Mouse (Mus musculus) hindbrain, embryonic 16.5 days (tissue): ENCODE data around the gene Exoc4. TPM values are rescaled to one million over a fixed set of nuclear protein-coding genes. Genes with fewer than 3 reads are reported as not detected.
A peak's percentile ranks its signal among the peaks of the same experiment; 100 is the strongest.

Experiments
- ATAC-seq: fragments of 200-750 bp; cut with Nextera tagmentation; 2 replicates; pipeline ENCODE4 v1.8.0; 2017; ENCODE audit warnings: moderate TSS enrichment, moderate library complexity
- H3K27ac ChIP-seq: fragments of 300-500 bp; sonication (generic); 2 replicates; pipeline ENCODE4 v1.5.1; 2014; ENCODE audit warnings: low read depth, mild to moderate bottlenecking, control low read depth, low read length, moderate library complexity
- H3K27me3 ChIP-seq: fragments of 300-500 bp; sonication (generic); replicated peaks from 2 replicates; pipeline ENCODE4 v1.6.1; 2014; ENCODE audit warnings: low read length; ENCODE audit not compliant: control insufficient read depth, insufficient read depth
- H3K36me3 ChIP-seq: fragments of 300-500 bp; sonication (generic); 2 replicates; pipeline ENCODE4 v1.6.1; 2014; ENCODE audit warnings: mild to moderate bottlenecking, low read length, moderate library complexity, mixed read lengths; ENCODE audit not compliant: control insufficient read depth, insufficient read depth
- H3K4me1 ChIP-seq: fragments of 300-500 bp; sonication (generic); 2 replicates; pipeline ENCODE4 v1.6.1; 2014; ENCODE audit warnings: low read depth, low read length; ENCODE audit not compliant: control insufficient read depth, insufficient read depth
- H3K4me2 ChIP-seq: fragments of 300-500 bp; sonication (generic); 2 replicates; pipeline ENCODE4 v1.6.1; 2014; ENCODE audit warnings: mild to moderate bottlenecking, low read length, control low read depth, moderate library complexity
- H3K4me3 ChIP-seq: fragments of 300-500 bp; sonication (generic); 2 replicates; pipeline ENCODE4 v1.5.1; 2014; ENCODE audit warnings: mild to moderate bottlenecking, low read length, control low read depth, moderate library complexity
- H3K9ac ChIP-seq: fragments of 300-500 bp; sonication (generic); 2 replicates; pipeline ENCODE4 v1.6.1; 2014; ENCODE audit warnings: low read depth, mild to moderate bottlenecking, control low read depth, low read length, moderate library complexity
- H3K9me3 ChIP-seq: fragments of 300-500 bp; sonication (generic); 2 replicates; pipeline ENCODE4 v1.6.1; 2014; ENCODE audit warnings: mild to moderate bottlenecking, low read length, moderate library complexity; ENCODE audit not compliant: control insufficient read depth
- WGBS: fragments of 180-500 bp; shearing (Covaris S2); extraction: QIAGEN DNeasy Blood & Tissue Kit; methylation state at CpG from one replicate; pipeline ENCODE4 v1.1.7; 2014; 5-methylcytosine and 5-hydroxymethylcytosine counted together
- polyA plus RNA-seq: library from polyadenylated mRNA; unstranded; fragments of >200 nt; fragmentation: Nextera tagmentation; extraction: Ambion mirVana; gene quantifications from 2 replicates; pipeline ENCODE4 v1.2.1, GENCODE M21; 2015

Exoc4 gene
- polyA plus RNA-seq, 1 experiment from 2014 or later: 46.0 TPM

DNA sequence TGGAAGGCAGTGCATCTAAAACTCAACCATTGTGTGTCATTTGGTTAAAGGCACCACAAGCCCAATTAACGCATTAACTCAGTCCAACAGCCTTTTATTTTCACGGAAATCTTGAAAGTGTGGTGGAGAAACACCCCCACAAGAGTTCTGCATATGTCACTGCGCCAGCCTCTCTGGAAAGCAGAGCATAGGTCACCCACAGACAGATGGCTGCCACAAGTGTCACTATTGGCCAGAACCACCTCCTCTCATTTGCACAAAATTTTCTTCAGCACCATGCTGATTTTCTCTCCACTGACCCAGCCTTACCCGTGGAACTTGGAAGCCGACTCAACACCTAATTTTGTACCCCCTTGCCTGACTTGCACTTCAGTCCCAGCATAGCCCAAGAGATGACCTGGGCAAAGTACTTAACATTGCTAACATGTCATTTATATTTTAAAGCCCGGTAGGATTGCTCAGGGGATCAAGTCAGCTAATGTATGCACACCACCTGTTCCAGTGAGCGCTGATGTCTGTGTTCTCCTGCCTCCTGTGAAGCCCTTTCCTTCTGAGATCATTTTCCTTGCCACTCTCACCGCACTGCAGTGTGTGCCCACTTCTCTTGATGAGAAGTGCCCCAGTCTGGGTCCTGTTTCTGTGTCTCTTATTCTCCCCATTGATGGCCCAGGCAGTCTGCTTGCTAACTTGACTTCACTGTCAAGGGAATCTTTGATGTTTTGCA is 625.6 kb downstream of the Exoc4 start:
- no peaks in the 10 kb centered on the region for H3K9me3 ChIP-seq
- no peaks in the 10 kb centered on the region for H3K27me3 ChIP-seq
- ATAC-seq: peak; percentile 70; the same call in 1 of the 2 replicates
- peaks cover 5% of the 10 kb centered on the region for H3K4me1 ChIP-seq
- H3K36me3 ChIP-seq: no peaks in the 10 kb centered on the region
- no peak overlapping the region for H3K4me2 ChIP-seq
- H3K4me3 ChIP-seq: no peak overlapping the region
- H3K27ac ChIP-seq: no peak overlapping the region
- WGBS: 44% methylated on average over 8 of the region's 8 CpGs
- H3K9ac ChIP-seq: no peak overlapping the region

DNA sequence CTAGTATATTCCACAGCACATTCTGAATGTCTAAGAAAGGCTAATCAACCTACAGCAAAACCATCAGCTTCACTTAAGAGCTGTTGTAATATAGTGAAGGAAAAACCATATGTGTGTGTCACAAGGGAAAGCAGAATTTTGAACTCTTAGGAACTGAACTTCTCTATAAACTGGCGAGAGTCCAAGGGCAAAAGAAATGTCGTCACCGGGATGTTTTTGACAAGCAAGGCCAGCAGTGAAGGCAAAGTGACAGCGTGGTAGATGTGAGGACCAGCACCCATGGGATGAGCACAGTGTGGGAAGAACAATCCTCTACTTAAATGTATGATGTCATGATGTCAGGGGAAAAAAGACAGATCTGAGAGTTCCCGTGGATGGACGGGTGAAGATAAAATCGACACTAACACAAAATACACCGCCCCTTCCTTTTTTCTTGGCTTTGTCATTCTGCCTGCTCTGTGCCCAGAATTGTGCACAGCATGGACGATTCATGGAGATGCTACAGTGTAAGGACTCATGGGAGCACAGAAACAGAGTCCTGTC is 635.3 kb downstream of the Exoc4 start:
- Histone ChIP-seq H3K4me1 (no peaks in the 10 kb centered on the region), H3K9me3 (no peaks in the 10 kb centered on the region), H3K4me2 (no peak overlapping the region), H3K27me3 (no peaks in the 10 kb centered on the region), H3K9ac (no peak overlapping the region), H3K4me3 (no peak overlapping the region), H3K27ac (no peak overlapping the region), H3K36me3 (no peaks in the 10 kb centered on the region)
- no peak for ATAC-seq
- WGBS: 83% methylated on average over 9 of the region's 9 CpGs

DNA sequence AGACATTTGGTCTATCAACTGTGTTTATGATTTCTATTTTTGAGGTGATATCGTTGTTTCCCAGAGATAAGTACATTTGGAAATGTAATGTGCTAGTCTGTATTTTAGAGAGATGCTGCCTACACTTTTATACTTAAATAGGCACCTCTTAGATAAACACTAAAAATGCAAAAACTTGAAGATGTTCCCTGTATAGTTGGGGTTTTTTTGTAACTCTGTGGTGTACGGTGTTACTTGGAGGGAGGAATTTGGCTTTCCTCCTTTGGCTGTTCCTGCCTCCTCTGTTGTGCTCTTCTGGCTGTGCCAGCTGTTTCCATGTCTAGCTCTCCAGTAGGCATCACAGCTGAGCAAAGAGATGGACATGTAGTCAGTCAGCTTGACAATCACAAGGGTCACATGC is 638.1 kb downstream of the Exoc4 start:
- no peak overlapping the region for H3K27ac ChIP-seq
- ATAC-seq: no peak
- H3K9me3 ChIP-seq: no peaks in the 10 kb centered on the region
- no peaks in the 10 kb centered on the region for H3K36me3 ChIP-seq
- no peaks in the 10 kb centered on the region for H3K27me3 ChIP-seq
- no peak overlapping the region for H3K4me2 ChIP-seq
- no peak overlapping the region for H3K4me3 ChIP-seq
- H3K9ac ChIP-seq: no peak overlapping the region
- 88% methylated on average over 2 of the region's 2 CpGs for whole genome bisulfite sequencing
- H3K4me1 ChIP-seq: no peaks in the 10 kb centered on the region

- Histone ChIP-seq H3K9ac (no peak overlapping the region), H3K36me3 (no peaks in the 10 kb centered on the region), H3K9me3 (no peaks in the 10 kb centered on the region), H3K4me3 (no peak overlapping the region), H3K27me3 (no peaks in the 10 kb centered on the region), H3K27ac (no peak overlapping the region), H3K4me2 (no peak overlapping the region), H3K4me1 (no peaks in the 10 kb centered on the region; the same call in 1 of the 2 replicates)
- WGBS: 58% methylated on average over 1 of the region's 1 CpGs
- no peak for ATAC-seq
These were observed 642.0 kb downstream of the Exoc4 start for GRCm38 (mm10) chr6:33890926-33891325.

GRCm38 (mm10) chr6:33892142-33892541 is 643.3 kb downstream of the Exoc4 start:
- no peak overlapping the region for H3K4me3 ChIP-seq
- 54% methylated on average over 2 of the region's 2 CpGs for WGBS
- peaks cover 2% of the 10 kb centered on the region; the same call in 1 of the 2 replicates for H3K36me3 ChIP-seq
- no peak overlapping the region for H3K4me2 ChIP-seq
- no peak overlapping the region for H3K9ac ChIP-seq
- no peaks in the 10 kb centered on the region; the same call in 1 of the 2 replicates for H3K4me1 ChIP-seq
- H3K9me3 ChIP-seq: no peaks in the 10 kb centered on the region
- ATAC-seq: no peak
- no peak overlapping the region for H3K27ac ChIP-seq
- no peaks in the 10 kb centered on the region for H3K27me3 ChIP-seq

DNA sequence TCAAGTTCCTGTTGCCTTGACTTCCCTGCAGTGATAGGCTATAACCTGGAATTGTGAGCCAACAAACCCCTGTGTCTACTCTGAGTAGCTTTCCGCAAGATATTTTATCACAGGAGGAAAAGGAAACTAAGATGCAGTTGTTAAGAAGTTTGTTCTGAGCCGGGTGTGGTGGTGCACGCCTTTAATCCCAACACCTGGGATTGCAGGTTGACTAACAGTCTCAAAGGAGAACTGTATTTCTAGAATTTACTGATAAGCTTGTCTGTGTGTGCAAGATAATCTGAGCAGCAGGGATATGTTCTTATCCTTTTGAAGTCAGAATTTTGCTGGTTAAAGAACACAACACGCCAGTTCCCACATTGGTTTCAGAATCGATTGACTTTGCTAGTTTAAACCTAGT is 651.1 kb downstream of the Exoc4 start:
- no peaks in the 10 kb centered on the region for H3K27me3 ChIP-seq
- H3K4me1 ChIP-seq: no peaks in the 10 kb centered on the region
- no peak overlapping the region for H3K9ac ChIP-seq
- H3K36me3 ChIP-seq: peaks cover 2% of the 10 kb centered on the region; the same call in 1 of the 2 replicates
- H3K9me3 ChIP-seq: no peaks in the 10 kb centered on the region
- no peak for ATAC-seq
- no peak overlapping the region for H3K4me2 ChIP-seq
- no peak overlapping the region for H3K27ac ChIP-seq
- WGBS: 94% methylated on average over 5 of the region's 5 CpGs
- no peak overlapping the region for H3K4me3 ChIP-seq

DNA sequence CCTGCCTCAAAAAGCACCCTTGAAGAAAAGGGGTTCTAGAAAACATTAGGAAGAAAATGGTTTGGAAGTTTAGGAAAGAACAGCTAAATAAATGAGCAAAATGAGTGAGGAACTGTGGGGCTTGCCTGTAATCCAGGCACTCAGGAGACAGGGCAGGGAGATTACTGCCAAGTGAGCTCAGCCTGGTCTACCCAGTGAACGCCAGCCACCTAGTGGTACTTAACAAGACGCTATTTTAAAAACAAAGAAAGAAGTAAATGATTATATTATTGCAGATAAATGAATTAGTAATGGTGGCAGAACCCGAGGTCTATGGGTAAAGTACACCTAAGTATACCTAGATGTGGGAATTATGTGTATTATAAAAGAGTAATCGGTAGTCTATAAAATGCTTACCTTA is 651.7 kb downstream of the Exoc4 start:
- Histone ChIP-seq H3K9me3 (no peaks in the 10 kb centered on the region), H3K4me3 (no peak overlapping the region), H3K4me2 (no peak overlapping the region), H3K36me3 (peaks cover 2% of the 10 kb centered on the region; the same call in 1 of the 2 replicates), H3K4me1 (no peaks in the 10 kb centered on the region), H3K27ac (no peak overlapping the region), H3K9ac (no peak overlapping the region), H3K27me3 (no peaks in the 10 kb centered on the region)
- WGBS: 77% methylated on average over 4 of the region's 4 CpGs
- ATAC-seq: no peak

DNA sequence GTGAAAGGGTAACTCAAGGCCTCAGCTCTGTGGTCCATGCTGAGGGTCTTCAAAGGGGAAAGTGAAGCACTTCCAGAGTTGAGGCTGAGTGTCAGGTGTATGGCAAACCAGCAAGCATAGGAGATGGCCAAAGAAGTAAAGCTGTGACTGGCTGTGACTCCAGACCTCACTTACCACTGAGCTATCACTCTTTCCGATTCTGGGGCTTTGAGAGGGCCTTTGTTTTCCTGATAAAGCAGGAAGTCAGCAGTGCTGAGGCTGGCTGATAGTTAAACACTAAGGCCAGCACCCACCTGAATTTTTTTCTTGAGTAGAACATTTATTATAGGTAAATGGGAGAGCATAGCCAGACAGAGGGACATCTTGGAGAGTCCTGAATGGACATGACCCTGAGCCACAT is 656.2 kb downstream of the Exoc4 start:
- H3K36me3 ChIP-seq: no peaks in the 10 kb centered on the region
- H3K4me3 ChIP-seq: no peak overlapping the region
- no peak overlapping the region for H3K9ac ChIP-seq
- no peak overlapping the region for H3K27ac ChIP-seq
- ATAC-seq: no peak
- no peaks in the 10 kb centered on the region for H3K4me1 ChIP-seq
- no peak overlapping the region for H3K4me2 ChIP-seq
- no peaks in the 10 kb centered on the region for H3K27me3 ChIP-seq
- WGBS: 84% methylated on average over 1 of the region's 1 CpGs
- no peaks in the 10 kb centered on the region for H3K9me3 ChIP-seq

GRCm38 (mm10) chr6:33910671-33911070 is 661.8 kb downstream of the Exoc4 start:
- 90% methylated on average over 3 of the region's 3 CpGs for WGBS
- H3K27me3 ChIP-seq: no peaks in the 10 kb centered on the region
- no peak overlapping the region for H3K27ac ChIP-seq
- H3K4me1 ChIP-seq: no peaks in the 10 kb centered on the region
- no peak overlapping the region for H3K9ac ChIP-seq
- no peak overlapping the region for H3K4me3 ChIP-seq
- H3K9me3 ChIP-seq: no peaks in the 10 kb centered on the region
- H3K4me2 ChIP-seq: no peak overlapping the region
- ATAC-seq: no peak
- no peaks in the 10 kb centered on the region for H3K36me3 ChIP-seq
